Mouse (Mus musculus) lung, postnatal 0 days (tissue): ENCODE data around the gene Parvb. TPM values are rescaled to one million over a fixed set of nuclear protein-coding genes. Genes with fewer than 3 reads are reported as not detected.
A peak's percentile ranks its signal among the peaks of the same experiment; 100 is the strongest.

Experiments
- ATAC-seq: fragments of 200-750 bp; cut with Nextera tagmentation; 2 replicates; pipeline ENCODE4 v1.8.0; 2017; ENCODE audit warnings: moderate library complexity
- DNase-seq: peaks from one replicate; pipeline ENCODE4 v3.0.0-alpha.2; 2016; ENCODE audit warnings: low spot score
- H3K27ac ChIP-seq: fragments of 300-500 bp; sonication (generic); 2 replicates; pipeline ENCODE4 v1.5.1; 2014; ENCODE audit warnings: antibody characterized with exemption, mild to moderate bottlenecking, low read length, mixed read lengths
- H3K27me3 ChIP-seq: fragments of 300-500 bp; sonication (generic); replicated peaks from 2 replicates; pipeline ENCODE4 v1.6.1; 2014; ENCODE audit warnings: low read length, mixed read lengths; ENCODE audit not compliant: insufficient read depth
- H3K36me3 ChIP-seq: fragments of 300-500 bp; sonication (generic); 2 replicates; pipeline ENCODE4 v1.6.1; 2014; ENCODE audit warnings: low read length, mixed read lengths; ENCODE audit not compliant: insufficient read depth
- H3K4me1 ChIP-seq: fragments of 300-500 bp; sonication (generic); 2 replicates; pipeline ENCODE4 v1.6.1; 2014; ENCODE audit warnings: antibody characterized with exemption, low read depth, low read length, mixed read lengths; ENCODE audit not compliant: insufficient read depth
- H3K4me2 ChIP-seq: fragments of 300-500 bp; sonication (generic); replicated peaks from 2 replicates; pipeline ENCODE4 v1.6.1; 2014; ENCODE audit warnings: low read depth, mild to moderate bottlenecking, low read length, moderate library complexity, mixed read lengths
- H3K4me3 ChIP-seq: fragments of 300-500 bp; sonication (generic); 2 replicates; pipeline ENCODE4 v1.5.1; 2014; ENCODE audit warnings: low read depth, low read length
- H3K9ac ChIP-seq: fragments of 300-500 bp; sonication (generic); replicated peaks from 2 replicates; pipeline ENCODE4 v1.6.1; 2014; ENCODE audit warnings: low read depth, mild to moderate bottlenecking
- H3K9me3 ChIP-seq: fragments of 300-500 bp; sonication (generic); 2 replicates; pipeline ENCODE4 v1.6.1; 2016; ENCODE audit warnings: low read length, mixed read lengths
- CTCF ChIP-seq: IDR thresholded peaks from 2 replicates; pipeline ENCODE4 v1.5.1; 2016; ENCODE audit warnings: antibody characterized with exemption, mild to moderate bottlenecking
- EP300 ChIP-seq: IDR thresholded peaks from 2 replicates; pipeline ENCODE4 v1.6.1; 2016; ENCODE audit warnings: antibody characterized with exemption, mild to moderate bottlenecking, control low read depth
- WGBS: fragments of 180-500 bp; shearing (Covaris S2); extraction: QIAGEN DNeasy Blood & Tissue Kit; methylation state at CpG from one replicate; pipeline ENCODE4 v1.1.7; 2014; 5-methylcytosine and 5-hydroxymethylcytosine counted together
- polyA plus RNA-seq: library from polyadenylated mRNA; unstranded; fragments of >200 nt; fragmentation: Nextera tagmentation; extraction: Ambion mirVana; gene quantifications from 2 replicates; pipeline ENCODE4 v1.2.1, GENCODE M21; 2015

Parvb gene
- polyA plus RNA-seq, 1 experiment from 2014 or later, result 8.5 TPM

GRCm38 (mm10) chr15:84256254-84256850 is 24.5 kb downstream of the Parvb start:
- ATAC-seq, result no peak
- H3K27me3 ChIP-seq, result no peaks in the 10 kb centered on the region
- H3K9me3 ChIP-seq, result no peaks in the 10 kb centered on the region
- 81% methylated on average over 12 of the region's 12 CpGs for WGBS
- no peak overlapping the region for H3K4me3 ChIP-seq
- DNase-seq, result no peak
- no peak overlapping the region for H3K9ac ChIP-seq
- H3K4me2 ChIP-seq, result no peak overlapping the region
- H3K4me1 ChIP-seq, result no peaks in the 10 kb centered on the region; the same call in 1 of the 2 replicates
- no peak for TF ChIP-seq CTCF
- no peak for TF ChIP-seq EP300
- H3K27ac ChIP-seq, result no peak overlapping the region
- no peaks in the 10 kb centered on the region for H3K36me3 ChIP-seq

- no peak overlapping the region for H3K9ac ChIP-seq
- no peak overlapping the region for H3K27ac ChIP-seq
- no peak overlapping the region for H3K4me3 ChIP-seq
- H3K27me3 ChIP-seq, result no peaks in the 10 kb centered on the region
- no peak for TF ChIP-seq EP300
- TF ChIP-seq CTCF, result no peak
- H3K9me3 ChIP-seq, result no peaks in the 10 kb centered on the region
- no peak for ATAC-seq
- no peak for DNase-seq
- WGBS, result 82% methylated on average over 5 of the region's 5 CpGs
- H3K4me2 ChIP-seq, result no peak overlapping the region
- no peaks in the 10 kb centered on the region for H3K36me3 ChIP-seq
- no peaks in the 10 kb centered on the region; the same call in 1 of the 2 replicates for H3K4me1 ChIP-seq
Measured at GRCm38 (mm10) chr15:84256864-84257263, 25.0 kb downstream of the Parvb start.

GRCm38 (mm10) chr15:84258602-84259355 is 26.9 kb downstream of the Parvb start:
- Histone ChIP-seq H3K27ac (no peak overlapping the region), H3K9ac (no peak overlapping the region), H3K36me3 (no peaks in the 10 kb centered on the region), H3K9me3 (no peaks in the 10 kb centered on the region), H3K27me3 (no peaks in the 10 kb centered on the region), H3K4me1 (no peaks in the 10 kb centered on the region; the same call in 1 of the 2 replicates), H3K4me3 (no peak overlapping the region), H3K4me2 (no peak overlapping the region)
- peak; percentile 4 for DNase-seq
- TF ChIP-seq EP300 (no peak), CTCF (no peak)
- 80% methylated on average over 9 of the region's 9 CpGs for whole genome bisulfite sequencing
- ATAC-seq, result no peak

GRCm38 (mm10) chr15:84260123-84260822 is 28.4 kb downstream of the Parvb start:
- H3K4me3 ChIP-seq, result no peak overlapping the region
- no peaks in the 10 kb centered on the region for H3K4me1 ChIP-seq
- TF ChIP-seq EP300 (no peak), CTCF (peak; percentile 92)
- peak; percentile 81 for DNase-seq
- no peaks in the 10 kb centered on the region for H3K36me3 ChIP-seq
- H3K9ac ChIP-seq, result no peak overlapping the region
- WGBS, result 37% methylated on average over 22 of the region's 22 CpGs
- H3K4me2 ChIP-seq, result no peak overlapping the region
- peak; percentile 18; the same call in 1 of the 2 replicates for ATAC-seq
- H3K27ac ChIP-seq, result no peak overlapping the region
- no peaks in the 10 kb centered on the region for H3K9me3 ChIP-seq
- H3K27me3 ChIP-seq, result no peaks in the 10 kb centered on the region

GRCm38 (mm10) chr15:84262630-84263029 is 30.8 kb downstream of the Parvb start:
- DNase-seq (no peak), ATAC-seq (no peak)
- Histone ChIP-seq H3K9me3 (no peaks in the 10 kb centered on the region), H3K9ac (no peak overlapping the region), H3K27me3 (no peaks in the 10 kb centered on the region), H3K4me1 (no peaks in the 10 kb centered on the region), H3K4me2 (no peak overlapping the region), H3K4me3 (no peak overlapping the region), H3K36me3 (no peaks in the 10 kb centered on the region), H3K27ac (no peak overlapping the region)
- WGBS, result 92% methylated on average over 6 of the region's 6 CpGs
- TF ChIP-seq CTCF, result no peak
- no peak for TF ChIP-seq EP300

GRCm38 (mm10) chr15:84263573-84263972 is 31.7 kb downstream of the Parvb start:
- Histone ChIP-seq H3K4me3 (no peak overlapping the region), H3K27ac (no peak overlapping the region), H3K4me1 (no peaks in the 10 kb centered on the region), H3K36me3 (no peaks in the 10 kb centered on the region), H3K9me3 (no peaks in the 10 kb centered on the region), H3K9ac (no peak overlapping the region), H3K27me3 (no peaks in the 10 kb centered on the region), H3K4me2 (no peak overlapping the region)
- WGBS, result 63% methylated on average over 2 of the region's 2 CpGs
- TF ChIP-seq EP300, result no peak
- no peak for TF ChIP-seq CTCF
- DNase-seq (no peak), ATAC-seq (no peak)
